Mouse (Mus musculus): Measurements from ENCODE around the gene Zglp1. TPM values are rescaled to one million over a fixed set of nuclear protein-coding genes. Genes with fewer than 3 reads are reported as not detected.
A peak's percentile ranks its signal among the peaks of the same experiment; 100 is the strongest.

Gene Zglp1
- polyA plus RNA-seq, 1 experiment from 2014 or later, result not detected

DNA sequence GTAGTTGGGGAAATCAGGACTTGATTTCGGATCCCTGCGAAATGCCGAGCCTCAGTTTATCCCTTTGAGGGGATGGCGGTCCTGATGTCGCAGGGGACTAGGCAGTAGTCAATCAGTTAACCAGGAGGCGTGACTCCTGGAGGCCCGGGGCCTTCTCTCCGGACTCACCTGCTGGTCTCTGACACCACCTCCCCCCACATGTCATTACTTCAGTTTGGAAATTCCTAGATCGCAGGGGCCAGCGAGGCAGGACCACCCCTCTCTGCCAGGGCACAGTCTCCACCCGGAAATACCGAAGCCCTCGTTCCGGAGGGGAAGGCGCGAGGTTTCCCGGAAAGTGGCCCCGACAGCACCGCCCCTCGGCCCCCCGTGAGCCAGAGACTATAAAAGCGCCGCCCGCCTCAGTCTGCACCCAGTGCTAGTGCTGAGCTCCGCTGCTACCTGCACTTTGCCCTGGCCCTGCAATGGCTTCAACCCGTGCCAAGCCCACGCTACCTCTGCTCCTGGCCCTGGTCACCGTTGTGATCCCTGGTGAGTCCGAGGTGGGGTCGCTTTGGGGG lies 51.2 kb downstream of the Zglp1 start, which contains the start of gene Icam1:
Gene Icam1, plus strand, starts transcription at position 415 of the 560 bp plus-strand sequence.
- Histone ChIP-seq H3K4me2 (replicated peaks; ENCODE audit: low read depth) (peak within 1 kb of the TSS; percentile 81), H3K4me3 (ENCODE audit: low read depth, low read length) (peak within 1 kb of the TSS; percentile 45), H3K4me1 (replicated peaks; ENCODE audit: control insufficient read depth, insufficient read depth, low read length) (no peaks in the 10 kb centered on the region), H3K27ac (ENCODE audit: low read depth, low read length) (peak within 1 kb of the TSS; percentile 36), H3K27me3 (replicated peaks; ENCODE audit: control insufficient read depth, insufficient read depth, low read length) (no peaks in the 10 kb centered on the region), H3K9me3 (ENCODE audit: control insufficient read depth) (no peaks in the 10 kb centered on the region), H3K36me3 (ENCODE audit: control insufficient read depth, insufficient read depth) (no peaks in the 10 kb centered on the region), H3K9ac (ENCODE audit: low read depth, low read length) (peak within 1 kb of the TSS; percentile 31; the same call in 1 of the 2 replicates)
- peak; percentile 83 for ATAC-seq
- under 1% methylated on average over 30 of the region's 30 CpGs for WGBS
- TF ChIP-seq CTCF (IDR thresholded peaks at IDR 0.05; ENCODE audit: low read depth), result no peak

DNA sequence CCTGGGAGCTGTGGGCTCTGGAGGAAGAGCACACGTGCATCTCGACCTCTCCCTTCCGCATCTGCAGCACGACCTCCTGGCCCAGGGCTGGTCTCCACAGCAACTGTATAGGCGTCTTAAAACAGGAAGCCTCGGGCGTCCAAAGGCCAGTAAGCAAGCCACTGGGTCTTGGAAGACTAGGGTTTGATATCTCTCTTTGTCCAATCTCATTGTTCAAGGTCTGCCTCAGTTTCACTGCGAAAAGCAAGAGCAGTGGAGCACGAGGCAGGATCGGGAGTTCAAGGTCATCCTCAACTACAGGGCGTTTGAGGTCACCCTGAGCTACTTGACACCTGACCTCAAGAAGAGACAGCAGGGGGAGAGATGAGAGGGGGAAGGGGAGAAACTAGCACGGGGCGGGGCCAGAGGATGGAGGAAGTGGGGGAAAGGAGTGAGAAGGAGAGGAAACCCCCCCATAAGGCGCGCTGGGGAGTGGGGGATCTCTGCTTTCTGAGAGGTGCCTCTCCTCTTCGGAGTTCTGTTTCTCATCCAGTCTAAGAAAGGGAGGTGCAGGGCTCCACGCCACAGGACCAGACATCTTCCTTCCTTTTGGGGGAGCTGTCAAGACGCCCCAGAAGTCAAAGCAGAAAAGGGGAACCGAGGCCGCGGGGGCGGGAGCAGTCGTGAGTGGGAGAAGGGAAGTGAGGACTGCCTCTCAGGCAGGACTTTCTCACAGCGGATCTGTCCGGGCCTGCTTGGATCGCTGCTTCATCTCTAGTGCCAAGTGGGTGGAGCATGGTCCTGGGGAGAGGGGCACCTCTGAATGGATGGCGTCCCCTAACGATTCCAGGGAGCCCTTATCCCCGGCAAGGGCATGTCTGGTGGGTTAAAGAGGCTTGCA lies 52.0 kb downstream of the Zglp1 start:
- Histone ChIP-seq H3K9me3 (ENCODE audit: control insufficient read depth) (no peaks in the 10 kb centered on the region), H3K27ac (ENCODE audit: low read depth, low read length) (peak overlapping the region; percentile 36; the same call in 1 of the 2 replicates), H3K4me2 (replicated peaks; ENCODE audit: low read depth) (peak overlapping the region; percentile 81), H3K4me1 (replicated peaks; ENCODE audit: control insufficient read depth, insufficient read depth, low read length) (no peaks in the 10 kb centered on the region), H3K9ac (ENCODE audit: low read depth, low read length) (no peak overlapping the region), H3K27me3 (replicated peaks; ENCODE audit: control insufficient read depth, insufficient read depth, low read length) (no peaks in the 10 kb centered on the region), H3K4me3 (ENCODE audit: low read depth, low read length) (peak overlapping the region; percentile 45), H3K36me3 (ENCODE audit: control insufficient read depth, insufficient read depth) (no peaks in the 10 kb centered on the region)
- TF ChIP-seq CTCF (IDR thresholded peaks at IDR 0.05; ENCODE audit: low read depth), result no peak
- ATAC-seq, result no peak
- WGBS, result 11% methylated on average over 23 of the region's 29 CpGs

MicroRNAs encoded within 50 kb of the gene (microRNA counts, 519-probe panel; counts per million panel counts)
- 3,777 counts per million, percentile 51 among the panel's probes with 10 or more counts for microRNA mmu-miR-1900

Small RNA genes lying within 50 kb of the gene (microRNA-seq; reads per million reads assigned to microRNA genes)
- not detected for gene Mir1900
- not detected for gene Mir7082

Other genes with a start within 250 kb of the Zglp1 start
- not detected in 2 replicates for gene Rdh8, start 248.6 kb downstream of the Zglp1 start, polyA plus RNA-seq (2015; fragmentation: Nextera tagmentation; extraction: Ambion mirVana)
- 4.9 and 5.6 TPM in 2 replicates for gene A230050P20Rik, start 198.5 kb downstream of the Zglp1 start, polyA plus RNA-seq (2015; fragmentation: Nextera tagmentation; extraction: Ambion mirVana)
- 9.4 and 9.8 TPM in 2 replicates for gene Angptl6, start 187.4 kb downstream of the Zglp1 start, polyA plus RNA-seq (2015; fragmentation: Nextera tagmentation; extraction: Ambion mirVana)
- 18.7 and 21.4 TPM in 2 replicates for gene Ppan, start 178.9 kb downstream of the Zglp1 start, polyA plus RNA-seq (2015; fragmentation: Nextera tagmentation; extraction: Ambion mirVana)
- 131 and 138 TPM in 2 replicates for gene Eif3g, start 168.5 kb downstream of the Zglp1 start, polyA plus RNA-seq (2015; fragmentation: Nextera tagmentation; extraction: Ambion mirVana)
- gene Dnmt1, start 107.2 kb downstream of the Zglp1 start, polyA plus RNA-seq (2015; fragmentation: Nextera tagmentation; extraction: Ambion mirVana), result 18.5 and 19.2 TPM in 2 replicates
- 9.5 and 11.4 TPM in 2 replicates for gene S1pr2, start 90.3 kb downstream of the Zglp1 start, polyA plus RNA-seq (2015; fragmentation: Nextera tagmentation; extraction: Ambion mirVana)
- gene Mrpl4, start 64.4 kb downstream of the Zglp1 start, polyA plus RNA-seq (2015; fragmentation: Nextera tagmentation; extraction: Ambion mirVana), result 107 and 113 TPM in 2 replicates
- gene Icam1, start 51.1 kb downstream of the Zglp1 start, polyA plus RNA-seq (2015; fragmentation: Nextera tagmentation; extraction: Ambion mirVana), result 10.2 and 11.8 TPM in 2 replicates
- gene Icam4, start 37.7 kb downstream of the Zglp1 start, polyA plus RNA-seq (2015; fragmentation: Nextera tagmentation; extraction: Ambion mirVana), result 0.12 and 0.20 TPM in 2 replicates
- gene Icam5, start 35.0 kb downstream of the Zglp1 start, polyA plus RNA-seq (2015; fragmentation: Nextera tagmentation; extraction: Ambion mirVana), result 0.08 and 0.12 TPM in 2 replicates
- 0.09 and 0.13 TPM in 2 replicates for gene Gm49373, start 6.0 kb upstream of the Zglp1 start, polyA plus RNA-seq (2015; fragmentation: Nextera tagmentation; extraction: Ambion mirVana)
- 42.7 and 46.3 TPM in 2 replicates for gene Fdx1l, start 6.5 kb upstream of the Zglp1 start, polyA plus RNA-seq (2015; fragmentation: Nextera tagmentation; extraction: Ambion mirVana)
- gene Gm38431, start 24.9 kb upstream of the Zglp1 start, polyA plus RNA-seq (2015; fragmentation: Nextera tagmentation; extraction: Ambion mirVana), result 0.22 and 0.42 TPM in 2 replicates
- gene Raver1, start 24.9 kb upstream of the Zglp1 start, polyA plus RNA-seq (2015; fragmentation: Nextera tagmentation; extraction: Ambion mirVana), result 22.5 and 26.2 TPM in 2 replicates
- 8.0 and 9.2 TPM in 2 replicates for gene Tyk2, start 64.2 kb upstream of the Zglp1 start, polyA plus RNA-seq (2015; fragmentation: Nextera tagmentation; extraction: Ambion mirVana)
- 113 and 115 TPM in 2 replicates for gene Cdc37, start 82.9 kb upstream of the Zglp1 start, polyA plus RNA-seq (2015; fragmentation: Nextera tagmentation; extraction: Ambion mirVana)
- gene Pde4a, start 98.6 kb upstream of the Zglp1 start, polyA plus RNA-seq (2015; fragmentation: Nextera tagmentation; extraction: Ambion mirVana), result 2.8 and 3.5 TPM in 2 replicates
- 38.3 and 42.4 TPM in 2 replicates for gene Keap1, start 172.3 kb upstream of the Zglp1 start, polyA plus RNA-seq (2015; fragmentation: Nextera tagmentation; extraction: Ambion mirVana)
- gene S1pr5, start 181.3 kb upstream of the Zglp1 start, polyA plus RNA-seq (2015; fragmentation: Nextera tagmentation; extraction: Ambion mirVana), result not detected in 2 replicates
- gene Atg4d, start 198.2 kb upstream of the Zglp1 start, polyA plus RNA-seq (2015; fragmentation: Nextera tagmentation; extraction: Ambion mirVana), result 44.7 and 48.1 TPM in 2 replicates
- 7.0 and 7.2 TPM in 2 replicates for gene Kri1, start 220.9 kb upstream of the Zglp1 start, polyA plus RNA-seq (2015; fragmentation: Nextera tagmentation; extraction: Ambion mirVana)
- 24.1 and 25.8 TPM in 2 replicates for gene Cdkn2d, start 224.3 kb upstream of the Zglp1 start, polyA plus RNA-seq (2015; fragmentation: Nextera tagmentation; extraction: Ambion mirVana)
- gene Ap1m2, start 245.2 kb upstream of the Zglp1 start, polyA plus RNA-seq (2015; fragmentation: Nextera tagmentation; extraction: Ambion mirVana), result 192 and 208 TPM in 2 replicates